Mouse (Mus musculus) liver, embryonic 14.5 days (tissue): ENCODE measurements around the gene Spef1.

Experiments
- CTCF ChIP-seq: IDR thresholded peaks from 2 replicates; pipeline ENCODE4 v1.5.1; 2016; ENCODE audit warnings: antibody characterized with exemption, low read depth, control low read depth
- EP300 ChIP-seq: IDR thresholded peaks from 2 replicates; pipeline ENCODE4 v1.6.1; 2016; ENCODE audit warnings: antibody characterized with exemption, low read depth

DNA sequence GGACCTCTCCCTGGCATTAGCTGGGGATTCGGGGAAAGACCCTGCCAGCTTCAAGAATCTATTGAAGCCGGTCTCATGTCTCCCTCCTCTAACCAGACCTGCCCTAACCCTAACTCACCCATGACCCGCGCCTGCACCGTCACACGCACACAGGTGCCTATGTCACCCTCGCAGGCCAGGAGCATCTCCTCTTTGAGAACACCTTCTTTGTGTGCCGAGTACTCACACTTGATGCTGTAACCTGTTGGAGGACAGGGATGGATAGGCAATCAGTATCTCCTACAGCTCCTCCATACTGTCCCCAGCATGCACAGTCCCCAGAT lies 40.1 kb downstream of the Spef1 start:
- TF ChIP-seq CTCF (no peak), EP300 (no peak)
